Mouse (Mus musculus) megakaryocyte, embryonic 14.5 days (primary cell): ENCODE results near the gene Miga2.

Experiments
- FLI1 ChIP-seq: IDR thresholded peaks from 2 replicates; pipeline ENCODE4 v1.6.1; 2012; ENCODE audit warnings: low read length, inconsistent platforms, mixed read lengths
- GATA1 ChIP-seq: IDR thresholded peaks from 3 replicates; pipeline ENCODE4 v1.6.1; 2012; ENCODE audit warnings: mixed read lengths, low read length, inconsistent platforms, borderline replicate concordance

- TF ChIP-seq GATA1 (no peak), FLI1 (no peak)
These were observed 21.6 kb downstream of the Miga2 start for GRCm38 (mm10) chr2:30385591-30385990.
